Mouse (Mus musculus) thymus, postnatal 25 days (tissue): ENCODE data around the gene Eif4e2.
A peak's percentile ranks its signal among the peaks of the same experiment; 100 is the strongest.

Experiments
- DNase-seq: peaks from one replicate; pipeline ENCODE4 v3.0.0; 2022

The Eif4e2 gene

GRCm38 (mm10) chr1:87203779-87204178 lies 9.9 kb upstream of the Eif4e2 start:
- no peak for DNase-seq

GRCm38 (mm10) chr1:87204465-87204864 lies 9.2 kb upstream of the Eif4e2 start, which contains the start of gene Chrng:
Gene Chrng, plus strand, starts transcription at chr1:87204657.
- DNase-seq = no peak

- no peak for DNase-seq
Observed at GRCm38 (mm10) chr1:87205038-87205437, 8.7 kb upstream of the Eif4e2 start.

DNA sequence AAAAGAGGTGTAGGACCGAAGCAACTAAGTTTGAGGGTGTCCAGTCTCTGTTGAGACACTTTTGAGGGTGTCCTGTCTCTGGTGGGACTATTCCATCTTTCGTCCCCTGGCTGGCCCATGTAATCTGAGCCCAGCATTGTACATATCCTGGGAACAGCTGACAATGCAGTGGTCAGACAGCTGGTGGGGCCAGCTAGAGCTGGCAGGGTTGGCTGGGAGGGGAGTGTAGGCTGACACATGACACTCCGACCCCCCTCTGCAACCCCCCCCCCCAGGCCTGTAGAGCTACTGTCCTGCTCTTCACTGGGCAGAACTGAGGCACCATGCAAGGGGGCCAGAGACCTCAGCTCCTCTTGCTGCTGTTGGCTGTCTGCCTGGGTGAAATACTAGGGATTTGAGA lies 8.2 kb upstream of the Eif4e2 start:
- DNase-seq = no peak

GRCm38 (mm10) chr1:87206339-87206738 lies 7.4 kb upstream of the Eif4e2 start:
- peak; percentile 25 for DNase-seq

GRCm38 (mm10) chr1:87211431-87211830 lies 2.3 kb upstream of the Eif4e2 start:
- no peak for DNase-seq

GRCm38 (mm10) chr1:87214748-87215147 lies 1.0 kb downstream of the Eif4e2 start:
- DNase-seq = peak; percentile 3

GRCm38 (mm10) chr1:87217938-87218337 lies 4.2 kb downstream of the Eif4e2 start:
- DNase-seq = no peak

- DNase-seq = no peak
Observed at GRCm38 (mm10) chr1:87225739-87226138, 12.0 kb downstream of the Eif4e2 start.

DNA sequence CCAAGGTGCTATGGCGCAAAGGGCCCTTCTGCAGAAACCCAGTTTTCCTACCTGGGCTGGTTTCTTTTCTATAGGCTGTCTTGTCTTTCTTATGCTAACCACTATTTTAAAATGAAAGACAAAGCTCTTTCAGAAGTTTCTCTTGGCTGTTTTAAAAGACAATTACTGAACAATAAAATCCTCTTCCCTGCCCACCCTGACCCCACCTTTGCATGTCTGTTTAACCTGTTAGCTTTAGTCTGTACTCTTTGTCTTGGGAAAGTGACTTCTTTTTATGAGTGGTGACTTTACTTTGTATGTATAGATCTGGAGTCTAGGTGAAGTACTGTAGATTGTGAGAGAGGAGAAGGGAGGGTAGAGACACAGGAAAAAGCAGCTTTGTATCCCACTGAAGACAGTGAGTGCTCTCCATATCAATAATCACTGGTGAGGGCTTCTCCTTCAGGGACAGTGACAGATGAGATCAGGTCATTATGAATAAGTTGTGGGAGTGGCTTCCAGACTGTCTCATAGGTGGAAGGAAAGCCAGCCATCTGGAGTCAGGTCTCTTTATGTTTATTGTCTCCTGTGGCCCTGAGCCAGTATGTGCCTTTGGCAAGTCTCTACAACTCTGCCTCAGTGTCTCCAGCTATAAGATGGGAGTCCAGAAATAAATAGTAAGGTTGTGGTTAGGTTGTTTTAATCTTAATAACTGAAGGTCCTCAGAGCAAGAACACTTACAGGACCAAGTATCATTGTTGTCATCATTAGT lies 12.9 kb downstream of the Eif4e2 start:
- no peak for DNase-seq

GRCm38 (mm10) chr1:87227160-87227550 lies 13.4 kb downstream of the Eif4e2 start:
- DNase-seq = no peak

DNA sequence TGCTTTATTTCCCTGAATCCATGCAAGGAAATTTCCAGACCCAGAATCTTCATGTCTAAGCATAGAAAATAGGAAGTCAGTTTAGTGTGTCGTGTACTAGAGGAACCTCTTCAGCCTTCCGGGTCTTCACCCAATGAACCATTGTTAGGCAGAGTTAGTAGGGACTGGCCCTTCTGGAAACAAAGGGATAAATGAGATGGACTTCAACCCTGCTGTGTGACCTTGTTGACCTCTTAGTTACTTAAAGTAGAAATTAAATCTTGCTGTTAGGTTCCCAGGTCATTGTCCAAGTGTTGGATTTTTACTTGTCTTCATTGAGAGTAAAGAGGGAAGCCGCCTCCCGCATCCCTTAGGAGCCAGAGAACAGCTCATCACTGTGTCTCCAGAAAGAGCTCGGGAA lies 16.9 kb downstream of the Eif4e2 start:
- DNase-seq = no peak

DNA sequence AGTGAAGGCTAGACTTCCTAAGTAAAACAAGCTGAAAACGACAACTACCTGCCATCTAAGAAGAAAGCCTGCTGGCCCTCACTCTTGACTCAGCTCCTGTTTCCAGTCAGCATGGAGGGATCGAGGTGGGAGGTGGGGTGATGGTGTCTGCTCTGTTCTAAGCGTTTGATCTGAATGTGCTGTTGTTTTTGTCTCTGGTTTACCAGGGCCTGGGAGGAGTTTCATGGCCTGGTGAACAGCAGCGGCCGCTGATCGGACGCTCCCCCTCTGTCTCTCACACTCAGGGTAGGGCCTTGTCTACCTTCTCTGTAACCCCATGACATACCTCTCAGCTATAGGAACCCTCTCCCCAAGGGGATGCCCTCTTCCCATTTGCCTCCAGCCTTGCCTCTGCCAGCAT lies 18.5 kb downstream of the Eif4e2 start:
- no peak for DNase-seq

DNA sequence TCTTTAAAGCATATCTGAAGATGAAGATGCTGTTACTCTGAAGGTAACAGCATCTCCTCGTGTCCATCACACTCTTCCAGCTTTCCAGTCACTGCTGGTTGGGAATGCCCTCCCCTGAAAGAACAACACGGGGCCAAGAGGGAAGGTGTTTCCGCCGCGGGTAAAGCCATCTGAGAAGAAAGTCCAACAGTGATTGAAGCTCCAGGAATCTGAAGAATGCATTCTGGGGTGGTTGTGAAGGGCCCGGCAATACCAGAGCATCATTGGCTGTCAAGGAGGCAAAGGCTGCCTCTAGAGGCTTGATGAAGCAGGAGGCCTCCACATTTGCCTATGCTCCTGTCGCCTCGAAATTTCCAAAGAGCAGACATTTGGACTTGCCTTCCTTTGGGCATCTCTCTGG lies 25.3 kb downstream of the Eif4e2 start:
- no peak for DNase-seq

- DNase-seq = no peak
Observed at GRCm38 (mm10) chr1:87243021-87243420, 29.3 kb downstream of the Eif4e2 start.

- no peak for DNase-seq
Observed at GRCm38 (mm10) chr1:87245430-87245829, 31.7 kb downstream of the Eif4e2 start.

- peak; percentile 77 for DNase-seq
Observed at GRCm38 (mm10) chr1:87245929-87246815, 32.5 kb downstream of the Eif4e2 start.

- DNase-seq = no peak
Observed at GRCm38 (mm10) chr1:87252040-87252609, 38.4 kb downstream of the Eif4e2 start.

DNA sequence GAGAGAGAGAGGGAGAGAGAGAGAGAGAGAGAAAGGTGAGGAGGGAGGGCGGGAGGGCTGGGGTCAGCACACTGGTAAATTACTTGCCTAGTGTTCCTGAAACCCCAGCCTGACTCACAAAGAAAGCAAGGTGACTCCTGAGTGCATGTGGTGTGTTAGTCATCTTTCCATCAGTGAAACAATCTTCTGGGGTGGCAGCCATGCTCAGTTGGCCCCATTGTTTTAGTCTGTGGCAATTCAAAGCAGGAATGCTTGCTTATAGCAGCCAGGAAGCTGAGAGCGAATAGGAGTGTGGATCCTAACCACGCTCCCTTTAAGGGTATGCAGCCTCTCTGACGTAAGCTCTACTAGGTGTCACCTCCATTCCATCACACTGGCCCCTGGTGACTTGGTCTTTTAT lies 41.5 kb downstream of the Eif4e2 start:
- no peak for DNase-seq

- no peak for DNase-seq
Observed at GRCm38 (mm10) chr1:87257691-87258090, 44.0 kb downstream of the Eif4e2 start.

DNA sequence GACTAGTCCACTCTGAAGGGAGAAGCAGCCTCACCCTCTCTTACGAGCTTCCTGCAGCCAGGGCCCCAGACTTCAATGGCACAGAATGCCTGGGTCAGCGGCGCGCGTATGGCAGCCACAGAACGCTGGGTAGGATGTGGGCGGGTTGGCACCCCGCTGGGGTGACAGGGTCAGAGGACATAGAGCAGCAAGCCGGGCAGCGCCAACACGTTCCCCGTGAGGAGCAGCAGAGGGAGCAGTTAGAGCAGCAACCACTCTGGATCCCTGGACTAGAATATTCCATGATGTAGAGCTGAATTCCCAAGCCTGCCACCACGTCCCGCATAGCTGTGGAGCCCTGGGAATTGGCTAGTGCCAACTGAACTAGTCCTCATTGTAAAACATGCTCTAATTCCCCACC lies 44.8 kb downstream of the Eif4e2 start:
- no peak for DNase-seq

- no peak for DNase-seq
Observed at GRCm38 (mm10) chr1:87259316-87259715, 45.6 kb downstream of the Eif4e2 start.

DNA sequence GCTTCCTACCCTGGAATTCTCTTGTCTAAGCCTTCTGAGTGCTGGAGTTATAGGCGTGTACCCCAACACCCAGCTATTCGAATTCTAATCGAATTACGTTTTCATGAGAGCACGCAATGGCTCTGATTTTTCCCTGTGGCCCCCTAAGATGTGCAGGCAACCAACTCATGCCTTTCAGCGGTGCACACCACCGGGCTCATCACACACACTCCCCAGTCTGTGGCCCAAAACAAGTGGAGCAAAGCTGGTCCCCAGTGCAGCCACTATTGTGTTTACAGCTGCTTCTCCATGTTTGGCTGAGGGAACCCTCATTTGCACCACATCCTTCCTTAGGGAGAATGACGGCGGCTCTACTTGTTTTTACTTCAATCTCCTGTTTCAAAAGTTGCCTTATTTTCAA lies 49.5 kb downstream of the Eif4e2 start:
- no peak for DNase-seq

DNA sequence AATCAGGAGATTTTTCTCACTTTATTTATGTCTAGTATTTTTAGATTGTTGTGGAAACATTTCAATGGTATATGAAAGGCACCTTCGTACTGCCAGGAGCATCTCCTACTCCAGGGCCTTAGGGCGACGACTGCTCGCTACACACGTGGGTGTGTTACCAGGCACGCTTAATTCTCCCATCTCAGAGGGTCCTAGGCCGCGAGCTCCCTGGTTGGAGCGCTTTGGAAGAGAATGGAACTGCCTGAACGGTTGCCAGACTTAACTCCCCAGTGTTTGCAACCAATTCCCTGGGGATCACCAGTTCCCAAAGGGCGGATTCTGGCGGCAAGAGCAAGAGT lies 50.1 kb downstream of the Eif4e2 start:
- DNase-seq = no peak
